Mouse (Mus musculus): ENCODE results near the gene Mapk1ip1l.
"Not testable (repeated sequence)": the region's sequence is repeated elsewhere in the genome, so short reads cannot be mapped to it uniquely, and the experiment has no call there.

Gene Mapk1ip1l

DNA sequence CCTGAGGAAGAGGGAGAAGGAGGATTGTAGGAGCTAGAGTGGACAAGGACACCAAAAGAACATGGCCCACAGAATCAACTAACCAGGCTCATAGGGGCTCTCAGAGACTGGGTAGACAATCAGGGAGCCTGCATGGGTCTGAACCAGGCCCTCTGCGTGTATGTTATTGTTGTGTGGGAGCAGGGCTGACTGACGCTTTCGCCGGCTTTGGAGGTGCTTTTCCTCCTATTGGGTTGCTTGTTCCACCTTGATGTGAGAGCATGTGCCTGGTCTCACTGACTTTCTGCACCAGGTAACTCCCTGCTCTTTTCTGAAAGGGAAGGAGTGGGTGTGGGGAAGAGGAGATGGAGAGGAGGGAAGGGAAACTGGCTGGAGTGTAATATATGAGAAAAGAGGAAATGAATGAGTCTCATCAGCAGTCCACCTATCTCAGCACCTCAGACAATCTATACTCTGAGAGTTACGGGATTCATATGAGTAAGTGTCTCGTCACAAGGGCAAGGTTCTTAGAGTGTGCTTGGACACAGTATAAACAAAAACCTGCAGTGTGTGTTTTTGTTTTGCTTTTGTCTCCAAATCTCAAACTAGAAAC, 6.8 kb downstream of the Mapk1ip1l start:
- no peak for DNase-seq

DNA sequence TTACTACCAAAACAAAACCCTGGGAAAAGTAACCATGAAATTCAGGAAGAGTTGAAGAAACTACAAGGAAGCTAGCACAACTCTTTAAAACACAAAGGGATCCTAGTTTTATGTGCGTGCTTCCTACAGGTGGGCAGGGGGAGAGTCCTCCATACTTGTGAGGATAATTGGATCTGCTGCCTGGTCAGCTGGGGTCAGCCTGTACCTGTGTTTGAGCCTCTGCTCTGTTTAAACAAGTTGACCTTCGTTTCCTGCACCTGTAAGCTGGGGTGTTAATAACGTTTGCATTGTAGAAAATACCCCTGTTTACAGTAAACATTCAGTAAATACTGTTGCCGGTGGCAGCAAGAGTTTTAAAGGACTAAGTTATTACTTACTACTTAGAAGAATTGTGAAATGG, 7.9 kb downstream of the Mapk1ip1l start:
- DNase-seq = no peak

DNA sequence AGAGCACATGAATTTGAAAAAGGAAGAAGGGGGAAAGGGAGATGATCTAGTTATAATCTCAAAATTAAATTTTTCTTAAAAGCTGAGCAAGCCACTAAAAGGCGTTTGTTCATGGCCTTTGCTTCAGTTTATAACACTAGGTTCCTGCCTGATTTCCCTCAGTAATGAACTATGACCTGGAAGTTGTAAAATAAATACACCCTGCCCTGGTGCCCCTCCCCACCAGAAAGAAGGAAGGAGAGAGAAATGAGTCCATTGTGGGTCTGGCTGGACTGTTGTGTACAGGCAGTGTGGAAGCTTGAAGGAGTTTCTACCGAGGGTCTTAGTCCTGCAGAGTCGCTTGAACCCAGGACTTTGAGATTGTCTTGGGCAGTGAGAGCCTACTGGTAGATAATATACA, 9.6 kb downstream of the Mapk1ip1l start:
- DNase-seq = no peak

DNA sequence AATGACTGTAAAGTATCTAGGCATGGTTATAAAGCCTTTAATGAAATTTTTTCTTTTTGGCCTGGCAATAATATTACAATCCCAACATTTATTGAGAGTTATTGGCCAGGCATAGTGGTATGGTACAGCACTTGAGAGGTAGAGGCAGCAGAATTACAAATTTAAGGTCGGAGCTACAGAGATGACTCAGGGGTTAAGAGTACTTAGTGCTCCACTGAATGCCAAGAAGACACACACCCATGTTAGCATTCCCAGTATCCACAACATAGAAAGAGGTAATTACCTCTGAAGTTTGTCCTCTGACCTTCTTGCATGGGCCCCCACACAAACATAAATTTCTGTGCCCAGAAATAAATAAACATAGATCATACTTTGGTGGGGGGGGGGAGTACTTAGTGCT, 11.0 kb downstream of the Mapk1ip1l start:
- DNase-seq = no peak

DNA sequence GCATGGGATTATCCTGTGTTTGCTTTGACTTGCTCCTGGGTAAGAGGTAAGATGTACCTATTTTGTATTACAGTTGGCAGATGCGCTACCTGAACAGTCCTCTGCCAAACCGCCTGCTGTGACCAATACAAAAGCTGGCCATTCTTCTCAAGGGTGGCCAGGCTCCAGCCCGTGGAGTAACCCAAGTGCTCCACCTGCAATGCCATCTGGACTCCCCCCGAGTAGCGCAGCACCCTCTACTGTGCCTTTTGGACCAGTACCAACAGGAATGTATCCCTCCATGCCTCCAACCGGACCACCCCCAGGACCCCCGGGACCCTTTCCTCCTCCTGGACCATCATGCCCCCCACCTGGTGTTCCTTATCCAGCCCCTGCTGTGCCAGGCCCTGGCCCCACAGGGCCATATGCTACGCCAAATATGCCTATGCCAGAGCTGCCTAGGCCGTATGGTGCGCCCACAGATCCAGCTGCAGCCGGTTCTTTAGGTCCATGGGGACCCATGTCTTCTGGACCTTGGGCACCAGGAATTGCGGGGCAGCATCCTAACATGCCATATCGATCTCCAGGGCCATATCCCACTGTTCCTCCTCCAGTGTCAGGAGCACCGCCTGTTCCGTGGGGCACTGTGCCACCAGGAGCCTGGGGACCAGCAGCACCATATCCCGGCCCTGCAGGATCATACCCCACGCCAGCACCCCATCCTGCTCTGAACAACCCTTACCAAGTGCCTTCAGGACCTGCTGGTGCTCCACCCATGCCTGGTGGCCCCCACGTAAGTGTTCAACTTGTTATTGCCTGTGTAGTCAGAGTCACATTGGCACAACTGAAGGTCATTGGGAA, 12.5 kb downstream of the Mapk1ip1l start:
- no peak for DNase-seq

DNA sequence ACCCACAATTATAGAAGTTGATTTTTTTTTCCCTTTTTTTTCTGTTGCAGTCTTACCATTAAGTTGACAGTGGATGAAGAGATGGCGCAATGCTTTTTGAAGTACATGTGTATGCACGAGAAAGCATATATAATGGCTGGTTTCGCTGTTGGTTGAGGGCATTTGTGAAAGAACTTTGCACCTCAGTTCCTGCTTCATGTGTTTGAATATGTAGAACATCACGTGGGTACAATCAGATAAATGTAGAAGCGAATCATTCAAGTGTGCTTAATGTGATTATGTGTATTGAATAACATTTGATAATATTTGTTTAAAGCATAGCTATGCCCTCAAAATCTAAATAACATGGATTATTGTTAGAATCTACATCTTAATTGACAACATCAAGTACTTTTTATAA, 21.3 kb downstream of the Mapk1ip1l start:
- no peak for DNase-seq

DNA sequence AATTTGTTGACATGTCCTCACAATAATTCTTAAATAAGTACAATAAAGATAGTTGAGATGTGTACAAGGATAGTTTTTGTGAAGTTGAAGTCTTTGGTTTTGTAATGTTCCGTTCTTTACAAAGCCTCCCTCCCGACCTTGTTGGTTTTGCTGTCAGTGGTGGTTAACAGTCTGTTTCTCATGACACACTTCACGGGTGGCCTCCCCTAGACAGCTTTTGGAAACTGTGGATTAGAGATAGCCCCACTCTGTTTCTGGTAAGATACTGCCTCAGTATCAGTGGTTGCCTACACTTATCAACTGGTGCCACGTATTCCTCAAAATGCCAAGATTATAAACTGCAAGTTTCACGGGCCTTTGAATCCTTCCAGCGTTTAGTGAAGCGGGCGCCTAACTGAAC, 23.5 kb downstream of the Mapk1ip1l start:
- DNase-seq = not testable (repeated sequence)

DNA sequence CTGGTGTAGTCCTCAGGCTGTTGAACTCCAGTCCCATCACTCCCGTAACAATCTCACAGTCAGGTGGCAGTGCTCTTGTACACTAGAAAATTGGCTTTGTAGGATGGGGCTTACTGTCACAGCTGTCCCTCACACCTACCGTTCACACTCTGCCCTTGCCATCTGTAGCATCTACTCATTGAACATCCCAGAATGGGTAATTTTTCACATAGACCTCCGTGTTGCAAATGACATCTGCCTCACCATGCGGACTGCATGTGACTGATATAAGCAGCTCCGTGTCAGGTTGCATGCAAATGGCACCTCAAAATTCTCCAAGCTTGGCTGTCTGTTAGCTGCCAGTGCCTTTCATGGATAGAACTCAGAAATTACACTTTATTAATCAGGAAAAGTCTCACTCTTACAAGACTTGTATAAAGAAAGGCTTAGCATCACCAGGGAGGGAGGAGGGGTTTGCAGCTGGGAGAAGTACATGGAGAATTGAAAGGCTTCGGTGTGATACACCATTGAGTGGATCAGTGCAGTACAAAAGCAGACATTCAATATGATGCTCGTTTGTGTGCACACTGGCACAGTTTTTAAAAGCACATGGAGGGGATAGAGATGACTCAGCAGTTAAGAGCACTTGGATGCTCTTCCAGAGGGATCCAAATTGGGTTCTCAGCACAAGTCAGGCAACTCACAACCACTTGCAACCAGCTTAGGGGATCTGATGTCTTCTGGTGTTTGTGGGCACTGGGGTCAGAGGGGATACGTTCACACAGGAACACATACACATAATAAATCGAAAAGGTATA, 28.1 kb downstream of the Mapk1ip1l start:
- no peak for DNase-seq

DNA sequence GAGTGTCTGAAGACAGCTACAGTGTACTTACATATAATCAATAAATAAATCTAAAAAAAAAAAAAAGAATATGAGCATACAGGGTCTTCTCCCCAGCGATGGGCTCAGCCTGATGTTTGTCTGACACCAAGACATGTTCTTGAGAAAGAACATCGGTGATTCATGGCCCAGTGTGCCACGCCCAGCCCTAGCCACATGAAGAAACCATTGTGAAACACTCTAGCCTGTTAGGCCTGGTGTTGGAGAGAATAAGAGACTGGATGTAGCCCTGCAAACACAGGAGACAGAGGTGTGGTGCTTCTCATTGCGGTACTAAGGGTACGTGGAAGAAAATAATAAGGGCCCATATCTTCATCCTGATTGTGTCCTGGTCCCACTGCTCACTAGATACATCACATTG, 29.3 kb downstream of the Mapk1ip1l start:
- DNase-seq = peak; percentile 44

DNA sequence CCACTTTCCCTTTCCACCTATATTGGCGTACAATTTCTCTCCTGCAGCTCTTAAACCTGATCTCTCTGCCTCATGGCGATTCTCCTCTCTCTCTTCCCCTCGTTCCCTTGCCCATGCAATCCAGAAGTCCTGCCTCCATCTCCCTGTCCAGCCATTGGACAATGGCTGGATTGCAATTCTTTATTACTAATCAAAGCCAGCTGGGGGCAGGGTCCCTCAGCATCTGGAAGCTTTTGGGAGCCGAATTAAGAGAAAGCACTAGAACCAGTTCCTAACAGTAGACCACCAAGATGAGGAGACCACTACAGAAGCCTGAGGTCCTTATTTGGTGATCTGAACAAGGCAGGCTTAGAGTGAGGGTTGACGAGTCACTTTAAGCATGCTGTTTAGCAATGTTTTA, 33.9 kb downstream of the Mapk1ip1l start:
- DNase-seq = no peak

DNA sequence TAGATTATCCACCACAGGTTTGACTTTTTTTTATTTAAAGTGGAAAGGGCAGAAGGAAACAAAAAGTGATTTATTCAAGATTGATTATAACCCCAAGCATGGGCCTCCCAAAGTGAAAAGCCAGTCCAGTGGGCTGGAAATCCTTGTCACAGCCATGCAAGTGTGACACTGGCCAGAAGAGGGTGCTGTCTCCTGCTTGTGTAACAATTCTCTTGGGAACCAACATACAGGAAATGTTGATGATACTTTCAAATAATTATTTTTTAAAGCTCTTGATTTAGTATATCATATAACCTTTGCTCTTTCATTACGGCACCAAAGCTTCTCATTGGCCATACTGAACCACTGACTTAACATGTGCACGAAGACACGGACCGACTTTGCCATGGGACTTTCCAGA, 36.8 kb downstream of the Mapk1ip1l start:
- DNase-seq = peak; percentile 83

DNA sequence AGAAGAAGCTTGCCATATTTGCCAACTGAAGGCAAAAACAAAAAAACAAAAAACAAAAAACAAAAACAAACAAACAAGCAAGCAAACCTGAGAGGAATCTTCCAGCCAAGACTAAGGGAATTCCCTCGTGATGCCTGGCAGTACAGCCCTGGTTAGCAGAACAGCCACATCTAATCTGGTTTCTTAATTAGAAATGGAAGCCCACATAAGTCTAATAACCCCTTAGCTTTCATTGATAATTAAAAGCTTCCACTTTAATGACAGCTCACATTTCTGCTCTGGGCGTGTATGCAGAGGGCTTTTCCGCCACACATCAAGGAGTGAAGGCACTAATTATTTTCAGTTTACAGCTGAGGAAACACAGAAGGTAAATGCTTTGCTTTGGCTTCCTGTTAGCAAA, 37.2 kb downstream of the Mapk1ip1l start:
- DNase-seq = no peak

DNA sequence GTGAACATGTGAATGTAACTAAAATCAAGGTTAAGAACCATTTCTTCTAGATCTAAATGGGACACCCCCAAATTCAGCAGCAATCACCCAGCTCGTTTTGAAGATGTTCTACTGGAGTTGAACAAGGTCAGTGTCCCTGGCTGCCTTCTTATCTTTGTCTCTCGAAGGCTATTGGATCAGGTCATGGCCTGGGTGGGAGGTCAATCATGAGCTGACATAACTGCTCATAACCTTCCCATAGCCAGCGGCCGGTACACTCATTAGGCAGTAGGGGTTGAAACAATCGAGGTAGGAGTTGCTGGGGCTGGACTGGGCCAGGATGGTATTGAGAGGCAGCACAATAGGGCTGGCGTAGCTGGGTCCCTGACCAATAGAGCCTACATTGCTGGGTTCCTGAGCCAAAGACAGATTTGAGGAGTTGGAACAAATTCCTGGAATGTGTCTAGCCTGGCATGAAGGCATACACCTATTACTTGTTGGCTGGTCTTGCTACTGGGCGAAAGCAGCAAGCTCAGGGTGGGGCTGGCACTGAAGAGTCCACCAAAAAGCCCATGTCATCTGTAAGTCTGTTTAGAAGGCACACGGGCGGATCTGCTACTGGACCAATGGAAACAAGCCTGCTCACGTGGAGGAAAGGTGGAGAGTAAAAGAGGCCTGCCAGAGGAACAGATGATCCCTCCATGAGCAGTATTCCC, 42.3 kb downstream of the Mapk1ip1l start:
- no peak for DNase-seq

DNA sequence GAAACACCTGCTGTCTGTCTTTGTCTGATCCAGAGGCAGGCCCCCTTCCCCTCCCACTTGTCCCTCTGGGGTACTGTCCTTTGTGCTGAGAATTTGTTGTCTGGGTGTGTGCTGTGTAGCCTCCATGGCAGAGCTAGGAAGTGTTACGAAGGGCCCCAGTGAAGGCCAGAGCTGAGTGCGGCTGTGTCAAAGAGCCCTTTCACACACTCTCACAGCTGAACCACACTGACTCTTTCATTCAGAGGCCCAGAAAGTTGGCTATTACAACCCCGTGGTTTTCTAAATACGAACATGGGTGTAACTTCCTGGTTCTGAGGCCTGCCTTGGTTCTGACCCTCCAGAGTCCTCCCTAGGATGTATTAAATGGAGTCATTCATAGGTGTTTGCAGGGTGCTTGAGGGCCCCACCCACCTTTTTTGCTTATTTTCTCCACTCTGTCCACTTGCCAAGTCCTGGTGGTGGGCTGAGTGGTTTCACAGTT, 43.8 kb downstream of the Mapk1ip1l start:
- peak; percentile 39 for DNase-seq

DNA sequence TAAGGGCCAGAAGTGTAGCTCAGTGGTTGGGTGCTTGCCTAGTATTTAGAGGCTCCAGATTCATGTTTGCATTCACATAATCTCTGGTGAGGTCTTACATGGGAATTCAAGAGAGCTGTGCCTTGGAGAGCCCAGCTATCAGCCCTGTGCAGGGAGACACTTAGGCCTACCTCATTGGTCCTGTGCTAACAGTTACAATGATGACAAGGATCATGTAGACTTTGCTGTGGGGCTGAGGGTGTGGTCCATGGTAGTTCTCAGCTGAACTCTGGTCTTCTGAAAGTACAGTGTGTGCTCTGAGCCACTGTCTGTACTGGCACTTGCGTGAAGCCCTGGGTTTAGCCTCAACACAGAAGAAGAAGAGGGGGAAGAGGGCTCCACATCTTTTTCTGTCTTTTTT, 48.6 kb downstream of the Mapk1ip1l start:
- DNase-seq = no peak

DNA sequence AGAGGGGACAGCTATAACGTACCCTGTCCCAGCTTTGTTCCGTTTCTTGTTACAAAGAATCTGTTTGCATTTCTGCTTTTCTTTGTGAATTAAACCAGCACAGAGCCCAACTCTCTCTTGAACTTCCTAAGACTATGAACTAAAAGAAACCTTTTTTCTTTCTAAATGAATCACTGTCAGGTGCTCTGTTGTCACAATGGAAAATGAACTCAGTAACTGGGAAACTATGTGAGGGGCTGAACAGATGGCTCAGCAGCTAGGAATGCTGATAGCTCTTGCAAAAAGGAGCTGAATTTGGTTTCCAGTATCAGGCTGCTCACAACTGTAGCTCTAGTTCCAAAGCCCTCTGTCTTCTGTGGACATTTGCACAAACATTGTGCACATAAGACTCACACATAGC, 52.9 kb downstream of the Mapk1ip1l start:
- DNase-seq = no peak

DNA sequence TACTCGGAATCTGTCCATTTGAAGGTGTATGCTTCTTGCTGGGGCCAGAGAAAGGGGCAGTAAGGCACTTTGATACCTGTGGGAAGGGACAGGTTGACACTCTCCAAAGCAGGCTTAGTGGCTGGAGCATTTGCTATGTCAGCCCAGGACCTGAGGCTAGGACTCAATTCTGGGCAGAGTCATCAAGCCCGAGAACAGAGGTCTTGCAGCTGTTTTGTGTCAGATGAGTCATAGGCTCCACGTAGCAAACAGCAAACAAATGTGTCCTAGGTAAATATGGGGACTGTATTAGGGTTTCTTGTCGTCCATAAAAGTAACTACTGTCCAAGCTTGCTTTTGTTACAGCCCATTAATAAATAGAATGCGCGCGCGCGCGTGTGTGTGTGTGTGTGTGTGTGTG, 54.2 kb downstream of the Mapk1ip1l start:
- no peak for DNase-seq

DNA sequence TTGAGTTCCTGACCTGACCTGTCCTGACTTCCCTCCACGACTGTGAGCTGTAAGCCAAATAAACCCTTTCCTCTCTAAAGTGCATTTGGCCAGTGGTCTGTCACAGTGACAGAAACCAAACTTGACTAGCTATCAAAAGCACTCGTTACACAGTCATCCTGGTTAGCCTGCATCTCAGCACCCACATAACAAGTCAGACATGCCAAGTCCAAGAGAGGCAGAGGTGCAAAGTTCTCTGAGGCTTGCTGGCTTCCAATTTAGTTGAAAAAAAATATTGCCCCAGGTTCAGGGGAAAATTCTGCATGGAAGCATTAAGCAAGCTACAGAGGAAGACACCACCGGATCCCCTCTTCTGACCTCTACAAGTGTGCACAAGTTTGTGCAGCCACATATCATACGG, 55.2 kb downstream of the Mapk1ip1l start:
- DNase-seq = no peak

DNA sequence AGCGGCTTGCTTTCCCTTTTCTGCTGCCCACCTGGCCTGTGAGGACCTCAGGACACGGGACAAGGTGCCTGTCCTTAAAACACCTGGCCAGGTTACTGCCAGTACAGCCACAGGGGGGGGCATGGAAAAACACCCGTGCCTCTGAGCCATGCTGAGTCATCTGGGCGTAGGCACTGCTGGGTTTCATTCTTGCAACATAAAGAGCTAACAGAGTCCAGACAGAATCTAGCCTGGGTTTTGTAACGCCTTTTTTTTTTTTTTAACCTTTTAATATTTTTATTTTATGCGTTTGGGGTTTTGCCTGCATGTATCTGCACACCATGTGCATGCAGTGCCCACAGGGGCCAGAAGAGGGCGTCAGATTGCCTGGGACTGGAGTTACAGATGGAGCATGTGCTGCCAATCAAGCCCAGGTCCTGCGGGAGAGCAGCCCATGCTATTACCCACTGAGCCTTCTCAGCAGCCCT, 56.1 kb downstream of the Mapk1ip1l start:
- DNase-seq = peak; percentile 80

DNA sequence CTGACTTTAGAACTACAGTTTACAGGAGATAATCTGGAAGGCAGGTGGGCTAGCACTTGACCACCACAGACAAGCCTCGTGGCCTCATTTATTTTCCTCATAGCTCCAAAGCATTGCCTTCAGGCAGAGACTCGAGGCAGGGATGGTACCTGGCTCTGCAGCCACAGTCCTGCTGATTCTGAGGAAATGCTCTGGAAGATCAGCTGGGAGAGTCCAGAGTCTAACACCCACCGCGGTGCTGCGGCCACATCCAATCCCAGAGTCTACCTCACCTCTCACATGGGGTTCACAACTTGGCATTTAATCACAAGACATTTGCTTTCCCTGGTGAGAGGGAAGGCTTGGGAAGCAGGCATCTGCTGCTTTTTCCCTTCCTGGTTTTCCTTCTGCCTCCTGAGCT, 56.9 kb downstream of the Mapk1ip1l start:
- DNase-seq = no peak

DNA sequence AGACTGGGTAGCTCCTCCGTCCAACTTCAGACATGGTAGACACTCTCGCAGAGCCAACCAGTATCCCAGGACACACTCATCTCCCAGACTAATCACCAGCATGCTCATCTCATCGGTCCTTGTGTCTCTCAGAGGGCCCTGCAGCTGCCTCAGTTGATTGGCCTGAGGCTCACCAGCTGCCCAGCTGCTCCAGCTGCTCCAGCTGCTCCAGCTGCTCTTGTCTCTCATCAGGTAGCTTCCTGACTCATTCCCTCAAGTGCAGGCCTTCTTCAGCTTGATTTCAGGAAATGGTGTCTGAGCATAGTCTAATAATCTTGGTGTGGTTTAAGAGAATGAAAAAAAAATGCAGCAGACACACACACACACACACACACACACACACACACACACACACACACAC, 58.6 kb downstream of the Mapk1ip1l start:
- no peak for DNase-seq

DNA sequence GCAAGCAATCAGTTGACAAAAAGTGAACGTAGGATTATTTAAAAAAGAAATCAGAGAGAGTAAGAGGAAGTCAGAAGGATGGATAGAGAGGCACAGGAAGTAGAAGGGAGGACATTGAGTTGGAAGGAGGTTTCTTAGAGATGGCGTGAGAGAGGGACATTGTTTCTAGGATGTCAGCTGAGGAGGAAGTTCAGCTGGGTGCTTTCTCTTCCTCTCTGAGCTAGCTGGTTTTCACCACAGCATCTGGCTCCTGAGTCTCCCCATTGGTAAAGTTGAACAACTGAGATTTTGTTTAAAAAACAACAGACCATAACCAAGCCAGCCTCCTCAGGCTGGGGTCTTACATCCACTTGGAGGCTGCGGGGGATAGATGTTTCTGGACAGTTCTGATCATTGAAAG, 61.5 kb downstream of the Mapk1ip1l start:
- DNase-seq = no peak

DNA sequence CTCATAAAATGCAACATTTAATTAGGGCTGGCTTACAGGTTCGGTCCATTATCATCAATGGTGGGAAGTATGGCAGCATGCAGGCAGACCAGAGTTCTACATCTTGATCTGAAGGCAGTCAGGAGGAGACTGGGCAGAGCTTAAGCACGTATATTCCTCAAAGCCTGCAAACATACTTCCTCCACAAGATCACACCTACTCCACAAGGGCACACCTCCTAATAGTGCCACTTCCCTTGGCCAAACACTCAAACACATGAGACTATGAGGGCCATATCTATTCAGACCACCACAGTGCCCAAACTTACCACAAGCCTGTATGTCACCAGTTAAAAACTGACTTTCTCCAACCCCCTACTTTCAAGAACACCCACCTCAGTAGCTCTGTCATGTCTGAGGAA, 63.4 kb downstream of the Mapk1ip1l start:
- DNase-seq = no peak
